Mouse (Mus musculus) lung, embryonic 14.5 days (tissue): ENCODE measurements around the gene Ovol2. TPM values are rescaled to one million over a fixed set of nuclear protein-coding genes. Genes with fewer than 3 reads are reported as not detected.
A peak's percentile ranks its signal among the peaks of the same experiment; 100 is the strongest.

ENCODE experiments used
- ATAC-seq: fragments of 200-750 bp; cut with Nextera tagmentation; 2 replicates; pipeline ENCODE4 v1.8.0; 2017; ENCODE audit warnings: mild to moderate bottlenecking, moderate TSS enrichment, moderate library complexity; ENCODE audit not compliant: insufficient read depth
- DNase-seq: peaks from one replicate; pipeline ENCODE4 v3.0.0-alpha.2; 2015
- H3K27ac ChIP-seq: fragments of 300-500 bp; sonication (generic); 2 replicates; pipeline ENCODE4 v1.5.1; 2014; ENCODE audit warnings: low read depth, mild to moderate bottlenecking, moderate library complexity
- H3K27me3 ChIP-seq: fragments of 300-500 bp; sonication (generic); 2 replicates; pipeline ENCODE4 v1.6.1; 2014; ENCODE audit warnings: low read length, control low read depth; ENCODE audit not compliant: insufficient read depth
- H3K36me3 ChIP-seq: fragments of 300-500 bp; sonication (generic); 2 replicates; pipeline ENCODE4 v1.6.1; 2014; ENCODE audit warnings: control low read depth; ENCODE audit not compliant: insufficient read depth
- H3K4me1 ChIP-seq: fragments of 300-500 bp; sonication (generic); 2 replicates; pipeline ENCODE4 v1.6.1; 2014; ENCODE audit warnings: antibody characterized with exemption, control low read depth; ENCODE audit not compliant: insufficient read depth
- H3K4me2 ChIP-seq: fragments of 300-500 bp; sonication (generic); 2 replicates; pipeline ENCODE4 v1.6.1; 2014; ENCODE audit warnings: mild to moderate bottlenecking
- H3K4me3 ChIP-seq: fragments of 300-500 bp; sonication (generic); 2 replicates; pipeline ENCODE4 v1.5.1; 2014; ENCODE audit warnings: low read depth, low read length
- H3K9ac ChIP-seq: fragments of 300-500 bp; sonication (generic); 2 replicates; pipeline ENCODE4 v1.6.1; 2014
- H3K9me3 ChIP-seq: fragments of 300-500 bp; sonication (generic); 2 replicates; pipeline ENCODE4 v1.6.1; 2016; ENCODE audit warnings: low read depth, low read length, control low read depth
- CTCF ChIP-seq: IDR thresholded peaks from 2 replicates; pipeline ENCODE4 v1.5.1; 2016; ENCODE audit warnings: antibody characterized with exemption, low read depth
- WGBS: fragments of 180-500 bp; shearing (Covaris S2); extraction: QIAGEN DNeasy Blood & Tissue Kit; methylation state at CpG from one replicate; pipeline ENCODE4 v1.1.7; 2014; 5-methylcytosine and 5-hydroxymethylcytosine counted together
- polyA plus RNA-seq: library from polyadenylated mRNA; unstranded; fragments of >200 nt; fragmentation: Nextera tagmentation; extraction: Ambion mirVana; gene quantifications from 2 replicates; pipeline ENCODE4 v1.2.1, GENCODE M21; 2014

Ovol2 gene
- polyA plus RNA-seq, 1 experiment from 2014 or later, result 3.4 TPM

- Histone ChIP-seq H3K4me1 (no peaks in the 10 kb centered on the region), H3K9ac (no peak overlapping the region), H3K27ac (no peak overlapping the region), H3K9me3 (no peaks in the 10 kb centered on the region), H3K27me3 (peaks cover 58% of the 10 kb centered on the region), H3K4me2 (peak overlapping the region; percentile 95), H3K4me3 (peak overlapping the region; percentile 19), H3K36me3 (no peaks in the 10 kb centered on the region)
- WGBS, result 7% methylated on average over 28 of the region's 28 CpGs
- peak; percentile 40 for TF ChIP-seq CTCF
- peak; percentile 28 for DNase-seq
- ATAC-seq, result peak; percentile 6; the same call in 1 of the 2 replicates
Measured at GRCm38 (mm10) chr2:144333138-144333842, 1.3 kb upstream of the Ovol2 start.

GRCm38 (mm10) chr2:144332486-144332885 lies 540 bp upstream of the Ovol2 start:
- H3K36me3 ChIP-seq, result no peaks in the 10 kb centered on the region
- no peaks in the 10 kb centered on the region for H3K9me3 ChIP-seq
- ATAC-seq (no peak), DNase-seq (no peak)
- peak overlapping the region; percentile 53 for H3K4me3 ChIP-seq
- no peak overlapping the region for H3K9ac ChIP-seq
- WGBS, result 4% methylated on average over 9 of the region's 9 CpGs
- no peak overlapping the region for H3K27ac ChIP-seq
- H3K27me3 ChIP-seq, result peaks cover 62% of the 10 kb centered on the region
- H3K4me1 ChIP-seq, result no peaks in the 10 kb centered on the region
- peak overlapping the region; percentile 95 for H3K4me2 ChIP-seq
- no peak for TF ChIP-seq CTCF

- Histone ChIP-seq H3K9ac (peak overlapping the region; percentile 49), H3K27me3 (peaks cover 62% of the 10 kb centered on the region), H3K4me3 (peak overlapping the region; percentile 53), H3K4me2 (peak overlapping the region; percentile 95), H3K27ac (no peak overlapping the region), H3K9me3 (no peaks in the 10 kb centered on the region), H3K4me1 (no peaks in the 10 kb centered on the region), H3K36me3 (no peaks in the 10 kb centered on the region)
- under 1% methylated on average over 50 of the region's 50 CpGs for WGBS
- DNase-seq (peak; percentile 40), ATAC-seq (peak; percentile 53; the same call in 1 of the 2 replicates)
- no peak for TF ChIP-seq CTCF
Measured at GRCm38 (mm10) chr2:144330960-144331371, 980 bp downstream of the Ovol2 start.

GRCm38 (mm10) chr2:144330352-144330959 lies 1.5 kb downstream of the Ovol2 start:
- WGBS, result 1% methylated on average over 41 of the region's 41 CpGs
- Histone ChIP-seq H3K4me1 (no peaks in the 10 kb centered on the region), H3K27me3 (peaks cover 62% of the 10 kb centered on the region), H3K36me3 (no peaks in the 10 kb centered on the region), H3K4me3 (peak overlapping the region; percentile 53), H3K9ac (peak overlapping the region; percentile 49), H3K4me2 (peak overlapping the region; percentile 95), H3K27ac (no peak overlapping the region), H3K9me3 (no peaks in the 10 kb centered on the region)
- DNase-seq (peak; percentile 30), ATAC-seq (peak; percentile 14; the same call in 1 of the 2 replicates)
- TF ChIP-seq CTCF, result no peak

- Histone ChIP-seq H3K4me3 (peak overlapping the region; percentile 53), H3K27me3 (peaks cover 58% of the 10 kb centered on the region), H3K27ac (no peak overlapping the region), H3K4me1 (no peaks in the 10 kb centered on the region), H3K9me3 (no peaks in the 10 kb centered on the region), H3K4me2 (peak overlapping the region; percentile 95), H3K9ac (no peak overlapping the region), H3K36me3 (no peaks in the 10 kb centered on the region)
- no peak for DNase-seq
- 5% methylated on average over 10 of the region's 10 CpGs for WGBS
- no peak for TF ChIP-seq CTCF
- ATAC-seq, result no peak
Measured at GRCm38 (mm10) chr2:144329937-144330336, 2.0 kb downstream of the Ovol2 start.

- no peak for ATAC-seq
- H3K9me3 ChIP-seq, result no peaks in the 10 kb centered on the region
- H3K9ac ChIP-seq, result no peak overlapping the region
- H3K4me1 ChIP-seq, result no peaks in the 10 kb centered on the region
- no peak for TF ChIP-seq CTCF
- no peak overlapping the region for H3K27ac ChIP-seq
- WGBS, result 7% methylated on average over 9 of the region's 10 CpGs
- H3K36me3 ChIP-seq, result no peaks in the 10 kb centered on the region
- H3K27me3 ChIP-seq, result peaks cover 53% of the 10 kb centered on the region
- H3K4me3 ChIP-seq, result peak overlapping the region; percentile 53
- peak overlapping the region; percentile 95 for H3K4me2 ChIP-seq
- DNase-seq, result no peak
Measured at GRCm38 (mm10) chr2:144329451-144329850, 2.5 kb downstream of the Ovol2 start.

DNA sequence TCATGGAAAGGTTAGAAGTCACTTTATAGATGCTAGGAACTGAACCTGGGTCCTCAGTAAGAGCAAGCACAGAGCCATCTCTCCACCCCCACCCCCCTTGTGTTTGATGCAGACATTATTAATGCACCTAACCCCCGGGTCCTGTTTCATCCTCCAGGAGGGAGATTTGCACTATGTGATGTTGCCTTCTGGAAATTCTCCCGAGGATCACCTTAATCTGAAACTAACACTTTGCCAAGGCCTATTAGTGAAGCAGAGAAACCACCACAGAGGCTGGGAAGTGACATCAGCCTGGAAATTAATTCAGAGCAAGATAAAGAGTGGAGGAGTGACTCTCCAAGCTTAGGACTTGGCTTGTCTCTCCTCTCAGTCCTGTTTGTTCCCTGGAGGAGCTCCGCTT lies 7.7 kb downstream of the Ovol2 start:
- Histone ChIP-seq H3K27me3 (peaks cover 11% of the 10 kb centered on the region), H3K9me3 (no peaks in the 10 kb centered on the region), H3K4me3 (no peak overlapping the region), H3K4me1 (no peaks in the 10 kb centered on the region), H3K9ac (no peak overlapping the region), H3K27ac (no peak overlapping the region), H3K36me3 (no peaks in the 10 kb centered on the region), H3K4me2 (no peak overlapping the region)
- no peak for ATAC-seq
- no peak for TF ChIP-seq CTCF
- 59% methylated on average over 3 of the region's 3 CpGs for WGBS
- no peak for DNase-seq
